Mouse (Mus musculus) cerebellum, adult 11-12 months (tissue): ENCODE data around the gene Grxcr1.

ENCODE experiments used
- DNase-seq: peaks from one replicate; pipeline ENCODE4 v3.0.0; 2022

Gene Grxcr1

DNA sequence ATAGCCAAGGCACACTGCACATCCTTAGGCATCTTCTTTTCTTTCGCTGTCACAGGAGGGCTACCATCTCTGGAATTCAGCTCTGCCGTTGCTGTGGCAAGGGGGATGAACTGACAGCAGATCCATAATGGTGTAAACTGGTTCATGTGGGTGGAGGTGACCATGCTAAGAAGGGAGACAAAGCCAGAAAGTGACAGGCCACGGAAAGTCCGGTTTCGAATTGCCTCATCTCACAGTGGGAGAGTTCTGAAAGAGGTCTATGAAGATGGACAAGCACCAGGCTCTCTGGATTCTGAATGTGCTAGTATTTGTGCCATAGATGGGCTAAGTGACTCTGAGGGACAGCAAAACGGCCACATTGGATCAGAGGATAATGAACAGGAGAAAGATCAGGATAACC, at the start of gene Grxcr1:
Grxcr1 (plus strand) TSS at position 92 of the 400 bp plus-strand sequence.
- DNase-seq = no peak

- no peak for DNase-seq
These were observed 49.6 kb upstream of the Grxcr1 start for GRCm38 (mm10) chr5:67981946-67982526.

DNA sequence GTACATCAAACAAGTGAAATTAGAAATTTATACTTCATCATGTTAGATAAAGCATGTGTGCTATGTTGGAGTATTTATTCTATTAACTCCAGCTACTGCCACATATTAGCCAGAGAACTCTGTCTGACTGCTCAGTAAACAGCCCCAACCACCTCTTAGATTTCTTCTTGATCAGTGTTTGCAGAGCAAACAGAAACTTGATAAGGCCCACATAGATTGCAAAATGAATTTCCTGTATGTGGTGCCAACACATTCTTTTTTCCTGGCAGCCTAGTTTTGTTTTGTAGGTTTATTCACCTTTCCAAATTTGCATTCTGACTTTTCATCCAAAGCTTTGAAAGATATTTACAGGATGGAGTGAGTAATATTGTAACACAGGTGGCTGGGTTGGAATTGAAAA, 41.2 kb upstream of the Grxcr1 start:
- DNase-seq = no peak

DNA sequence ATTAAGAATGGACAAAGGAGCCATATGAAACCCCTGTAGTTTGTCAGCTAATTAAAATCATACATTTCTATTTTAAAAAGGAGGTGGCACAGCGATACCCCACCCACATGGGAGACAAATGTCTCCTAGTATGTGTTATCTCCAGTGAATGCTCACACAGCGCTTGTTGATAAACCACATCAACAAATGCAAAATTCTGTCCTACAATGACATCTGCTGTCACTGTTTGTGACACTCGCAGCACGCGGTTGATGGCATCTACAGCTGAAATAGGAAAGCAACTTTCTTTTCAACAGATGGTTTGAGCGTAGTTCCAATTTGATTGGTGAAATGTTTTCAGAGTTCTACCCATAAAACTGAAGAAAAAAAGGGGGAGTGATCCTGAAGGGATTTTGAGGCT, 29.0 kb upstream of the Grxcr1 start:
- DNase-seq = no peak

DNA sequence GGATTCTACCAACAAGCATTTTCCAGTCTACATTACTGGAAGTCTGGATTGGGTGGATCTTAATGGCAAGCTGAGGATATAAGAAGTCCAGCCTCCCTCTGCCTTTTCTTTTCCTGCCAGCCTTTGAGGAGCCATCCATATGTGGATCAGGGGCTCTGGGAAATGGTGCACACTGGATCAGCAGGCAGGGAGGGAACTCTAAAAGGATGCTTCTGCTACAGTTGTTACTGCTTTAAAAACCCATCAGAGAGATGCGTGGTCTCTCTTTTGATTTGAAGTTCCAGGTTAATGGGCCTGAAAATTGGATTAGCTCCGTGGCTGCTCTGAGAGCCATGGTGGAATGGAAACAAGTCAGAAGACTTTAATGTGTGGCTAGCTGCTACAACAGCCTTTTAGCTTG, 27.7 kb upstream of the Grxcr1 start:
- no peak for DNase-seq

DNA sequence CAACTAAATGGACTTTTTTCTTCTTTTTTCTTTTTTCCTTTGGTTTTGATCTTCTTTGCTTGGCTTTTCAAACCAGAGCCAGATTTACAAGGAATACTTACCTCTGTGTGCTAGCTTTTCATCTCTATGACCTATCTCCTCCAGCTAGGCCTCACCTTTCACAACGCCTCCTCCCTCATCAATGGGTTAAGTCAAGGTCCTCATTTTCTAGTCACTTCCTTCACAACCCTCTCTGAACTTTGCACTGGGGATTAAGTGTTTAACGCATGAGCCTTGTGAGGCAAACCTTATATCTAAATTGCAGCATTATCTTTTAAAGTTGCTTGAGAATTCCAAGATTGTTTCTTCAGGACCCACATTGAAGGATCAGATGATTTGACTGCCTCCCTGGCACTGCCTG, 27.2 kb upstream of the Grxcr1 start:
- no peak for DNase-seq

GRCm38 (mm10) chr5:68007074-68007473, 24.6 kb upstream of the Grxcr1 start:
- DNase-seq = no peak

GRCm38 (mm10) chr5:68011569-68011968, 20.1 kb upstream of the Grxcr1 start:
- no peak for DNase-seq

- peak; percentile 67 for DNase-seq
These were observed 19.0 kb upstream of the Grxcr1 start for GRCm38 (mm10) chr5:68012618-68013017.

- no peak for DNase-seq
These were observed 10.8 kb upstream of the Grxcr1 start for GRCm38 (mm10) chr5:68020870-68021269.

DNA sequence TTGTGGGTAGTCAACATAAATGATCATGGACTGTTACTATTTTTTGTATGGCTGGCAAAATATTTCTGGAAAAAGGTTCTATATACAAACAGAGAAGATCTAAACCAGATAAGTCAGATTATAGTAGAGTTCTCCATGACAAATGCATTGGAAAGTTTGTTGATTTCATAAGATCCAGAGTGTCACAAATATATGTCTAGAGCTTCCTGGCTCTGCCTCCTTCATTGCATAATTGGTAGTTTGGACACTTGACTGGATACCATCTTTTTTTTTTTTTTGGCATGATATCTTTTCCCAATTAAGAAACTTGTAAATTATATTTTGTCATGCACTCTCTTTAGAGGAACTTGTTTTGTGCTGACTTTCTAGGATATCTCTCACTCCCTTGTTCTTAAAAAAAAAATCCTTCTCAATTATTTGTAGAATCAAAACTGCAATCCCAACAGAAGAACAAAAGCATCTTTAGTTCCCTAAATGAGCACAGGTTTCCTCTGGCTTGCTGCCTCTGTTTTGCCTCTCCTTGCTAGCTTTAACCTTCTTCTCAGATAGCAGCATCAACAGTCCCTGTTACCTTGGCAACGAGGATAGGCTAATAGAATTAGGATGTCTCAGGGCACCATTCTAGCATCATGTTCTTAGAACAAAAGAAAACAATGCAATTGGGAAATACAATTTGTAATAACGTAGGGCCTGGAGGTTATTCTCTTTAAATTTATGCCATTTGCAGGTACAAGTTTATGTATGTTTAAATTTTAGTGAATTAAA, 4.8 kb upstream of the Grxcr1 start:
- no peak for DNase-seq

- DNase-seq = no peak
These were observed 4.2 kb upstream of the Grxcr1 start for GRCm38 (mm10) chr5:68027474-68027873.

DNA sequence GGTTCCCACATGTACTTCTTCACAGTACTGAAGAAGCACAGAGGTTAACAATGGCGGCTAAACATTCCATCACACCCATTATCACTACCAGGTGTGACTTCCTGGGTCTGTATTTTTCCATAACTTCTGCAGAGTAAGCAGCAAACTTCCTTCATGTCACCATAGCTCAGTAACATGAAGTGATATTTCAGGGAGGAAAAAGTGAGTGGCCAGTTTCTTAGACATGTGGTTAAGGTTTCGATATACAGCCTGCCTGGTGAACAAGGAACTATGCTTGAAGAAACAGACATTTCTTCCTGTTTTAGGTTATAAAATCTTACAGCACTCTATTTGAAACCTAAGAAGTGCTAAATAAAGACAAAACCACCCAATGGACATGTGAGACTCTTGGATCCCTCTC, 1.7 kb downstream of the Grxcr1 start:
- DNase-seq = no peak

DNA sequence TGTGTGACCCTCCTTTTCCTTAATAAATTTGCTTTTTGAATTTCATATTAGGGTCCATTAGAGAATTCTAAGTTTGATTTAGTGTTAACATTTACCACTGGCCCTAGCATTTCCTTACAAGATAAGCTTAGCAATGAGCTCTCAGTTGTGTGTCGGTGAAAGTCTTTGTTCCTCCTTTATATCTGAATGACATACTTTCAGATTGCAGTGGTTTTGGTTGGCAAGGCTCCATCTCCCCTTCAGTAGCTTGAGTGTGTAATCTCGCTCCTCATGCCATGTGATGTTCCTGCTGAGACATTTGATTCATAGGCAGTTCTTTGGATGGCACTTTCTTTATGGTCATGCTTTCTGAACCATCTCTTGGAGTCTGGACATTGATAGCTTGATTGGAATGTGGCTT, 7.4 kb downstream of the Grxcr1 start:
- no peak for DNase-seq

DNA sequence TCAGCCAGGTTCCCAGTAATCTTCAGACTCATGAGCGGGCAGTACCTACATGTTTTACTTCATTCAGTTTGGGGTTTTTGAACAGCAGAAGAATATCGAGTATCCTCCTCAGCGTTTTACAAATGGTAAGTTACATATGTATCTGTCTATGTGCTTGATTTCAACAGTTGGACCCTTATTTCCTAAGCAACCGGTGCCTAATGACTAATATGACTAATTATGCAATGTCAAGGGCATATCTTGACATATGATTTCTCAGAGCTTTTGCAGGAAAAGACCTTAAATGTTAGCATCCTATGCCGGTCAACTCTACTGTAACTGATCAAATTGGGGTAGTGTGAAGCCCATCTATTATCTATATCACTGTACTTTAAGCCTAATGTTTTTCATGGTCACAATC, 11.7 kb downstream of the Grxcr1 start:
- no peak for DNase-seq

- DNase-seq = peak; percentile 94
These were observed 17.1 kb downstream of the Grxcr1 start for GRCm38 (mm10) chr5:68048783-68049182.

DNA sequence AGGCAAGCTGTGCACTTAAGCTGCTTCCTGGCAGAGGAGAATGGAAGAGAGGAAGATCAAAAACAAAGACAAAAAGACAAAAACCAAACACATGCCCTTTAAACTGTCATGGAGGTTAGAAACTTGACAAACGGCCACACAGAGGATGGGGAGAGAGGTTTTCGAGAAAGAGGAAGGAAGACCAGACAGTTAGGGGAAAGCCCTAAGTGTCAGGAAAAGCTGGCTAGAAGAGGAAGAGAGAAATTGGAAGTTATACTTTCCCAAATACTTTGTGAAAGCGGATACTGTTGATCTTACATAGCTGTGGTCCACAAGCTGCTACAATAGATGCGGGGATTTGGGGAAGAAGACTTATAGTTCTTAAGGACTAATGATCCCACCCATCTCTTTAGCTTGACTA, 17.9 kb downstream of the Grxcr1 start:
- DNase-seq = no peak

DNA sequence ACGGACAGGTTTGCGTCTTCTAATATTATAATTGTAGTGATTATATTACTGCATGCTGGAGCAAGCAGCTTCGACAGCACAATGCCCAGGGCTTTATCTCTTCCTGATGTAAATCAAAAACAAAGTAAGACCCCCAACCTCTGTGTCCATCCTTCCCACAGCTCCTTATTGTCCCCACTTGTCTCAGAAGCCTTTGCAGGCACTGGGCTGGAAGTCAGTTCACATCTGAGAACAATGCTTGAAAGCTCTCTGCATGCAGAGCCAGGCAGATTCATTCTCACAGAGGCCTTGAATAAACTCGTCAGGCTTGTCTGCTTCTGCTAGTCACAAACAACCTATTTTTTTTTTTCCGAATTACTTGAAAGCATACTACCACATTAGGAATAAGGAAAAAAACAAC, 19.5 kb downstream of the Grxcr1 start:
- DNase-seq = no peak

- no peak for DNase-seq
These were observed 25.9 kb downstream of the Grxcr1 start for GRCm38 (mm10) chr5:68057574-68057973.

DNA sequence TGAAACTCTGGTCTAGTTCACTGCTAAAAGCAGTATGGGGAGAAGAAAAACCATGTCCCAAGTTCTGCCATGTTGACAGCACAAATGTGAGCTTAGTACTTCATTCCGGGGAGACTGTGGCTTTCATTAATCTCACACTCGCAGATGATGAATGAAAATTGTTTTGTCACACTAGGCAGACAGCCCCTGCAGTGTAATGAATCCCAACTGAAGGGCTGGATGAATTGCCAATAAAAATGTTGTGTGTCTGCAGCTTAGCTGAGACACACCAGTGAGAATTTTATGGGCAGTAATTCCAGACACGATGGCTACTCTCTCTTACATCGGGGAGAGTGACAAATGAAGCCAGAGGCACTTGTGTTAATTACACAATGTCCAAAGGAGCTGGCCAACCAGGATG, 37.1 kb downstream of the Grxcr1 start:
- DNase-seq = no peak

- no peak for DNase-seq
These were observed 38.7 kb downstream of the Grxcr1 start for GRCm38 (mm10) chr5:68070308-68070707.

- DNase-seq = no peak
These were observed 40.2 kb downstream of the Grxcr1 start for GRCm38 (mm10) chr5:68071857-68072256.

DNA sequence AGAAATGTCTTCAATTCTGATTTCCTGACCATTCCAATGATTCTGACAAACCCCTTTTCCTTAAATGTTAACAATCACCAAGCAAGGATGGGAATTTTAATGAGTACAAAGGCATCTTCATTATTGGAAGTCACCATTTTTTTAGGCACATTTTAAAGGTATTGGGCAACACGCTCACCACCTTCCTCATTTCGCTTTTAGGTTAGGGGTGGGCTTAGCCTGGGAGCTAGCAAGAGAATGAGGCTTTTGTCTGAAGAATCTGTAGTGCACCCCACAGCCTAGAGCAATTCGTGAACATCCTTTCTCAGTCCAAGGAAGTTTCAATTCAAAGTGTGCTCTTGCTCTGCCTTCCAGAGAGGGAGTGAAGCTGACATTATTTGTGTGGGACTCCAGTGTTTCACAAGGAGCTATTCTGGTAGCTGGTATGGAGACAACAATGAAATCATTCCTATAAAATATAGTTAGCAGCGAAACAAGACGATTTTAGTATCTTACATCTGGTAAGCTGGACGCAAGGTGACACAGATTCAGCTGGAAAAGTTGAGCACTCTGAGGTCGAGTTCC, 55.0 kb downstream of the Grxcr1 start:
- DNase-seq = no peak

DNA sequence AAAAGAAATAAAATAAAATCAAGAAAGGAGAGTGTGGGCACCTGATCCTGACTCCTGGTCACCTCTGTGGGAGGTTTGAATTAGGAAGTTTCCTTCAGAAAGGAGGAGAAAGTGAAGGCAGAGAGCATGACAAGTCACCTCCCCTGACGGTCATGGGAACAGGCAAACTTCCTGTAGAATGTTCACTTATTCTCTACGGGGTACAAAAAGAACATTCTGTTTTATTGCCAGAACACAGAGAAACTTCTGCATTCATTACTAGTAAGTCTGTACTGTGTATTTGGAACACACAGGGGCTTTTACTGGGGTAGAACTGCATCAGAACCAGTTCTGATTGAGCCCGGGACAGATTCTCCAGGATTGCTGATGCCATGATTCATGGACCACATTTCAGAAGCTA, 55.5 kb downstream of the Grxcr1 start:
- DNase-seq = no peak

GRCm38 (mm10) chr5:68093085-68093484, 61.5 kb downstream of the Grxcr1 start:
- no peak for DNase-seq
